Mouse (Mus musculus) erythroblast, embryonic 14.5 days (primary cell): Measurements from ENCODE around the gene Rnf169. TPM values are rescaled to one million over a fixed set of nuclear protein-coding genes. Genes with fewer than 3 reads are reported as not detected.

Experiments used
- H3K27me3 ChIP-seq: 2 replicates; pipeline ENCODE4 v1.6.1; 2012; ENCODE audit warnings: inconsistent platforms; ENCODE audit not compliant: control insufficient read depth
- H3K36me3 ChIP-seq: 2 replicates; pipeline ENCODE4 v1.6.1; 2012; ENCODE audit warnings: mild to moderate bottlenecking, inconsistent platforms; ENCODE audit not compliant: control insufficient read depth
- H3K4me1 ChIP-seq: 2 replicates; pipeline ENCODE4 v1.6.1; 2012; ENCODE audit warnings: inconsistent platforms; ENCODE audit not compliant: control insufficient read depth
- H3K4me3 ChIP-seq: replicated peaks from 2 replicates; pipeline ENCODE3; 2012; ENCODE audit warnings: moderate library complexity, mild to moderate bottlenecking, inconsistent platforms
- H3K9me3 ChIP-seq: 2 replicates; pipeline ENCODE4 v1.6.1; 2012; ENCODE audit warnings: low read length, inconsistent platforms, mixed read lengths; ENCODE audit not compliant: control insufficient read depth
- GATA1 ChIP-seq: IDR thresholded peaks from 2 replicates; pipeline ENCODE4 v1.6.1; 2012; ENCODE audit warnings: low read length, inconsistent platforms, mixed read lengths
- TAL1 ChIP-seq: IDR thresholded peaks from 3 replicates; pipeline ENCODE4 v1.6.1; 2012; ENCODE audit warnings: low read length, inconsistent platforms, mixed read lengths
- polyA plus RNA-seq: library from polyadenylated mRNA; stranded (reverse); fragments of >175 nt; gene quantifications from 2 replicates; pipeline ENCODE4 v1.2.3, GENCODE M21; 2012

Rnf169 gene
- polyA plus RNA-seq, 1 experiment = 0.08 TPM

GRCm38 (mm10) chr7:99935758-99936157 is 44.5 kb downstream of the Rnf169 start:
- Histone ChIP-seq H3K36me3 (peaks cover 41% of the 10 kb centered on the region), H3K4me1 (no peaks in the 10 kb centered on the region), H3K9me3 (no peaks in the 10 kb centered on the region), H3K4me3 (no peak overlapping the region), H3K27me3 (no peaks in the 10 kb centered on the region)
- TF ChIP-seq TAL1 = no peak
- no peak for TF ChIP-seq GATA1

- Histone ChIP-seq H3K4me1 (no peaks in the 10 kb centered on the region), H3K4me3 (no peak overlapping the region), H3K36me3 (peaks cover 46% of the 10 kb centered on the region), H3K27me3 (no peaks in the 10 kb centered on the region), H3K9me3 (no peaks in the 10 kb centered on the region)
- TF ChIP-seq GATA1 (no peak), TAL1 (no peak)
Observed at GRCm38 (mm10) chr7:99926916-99927714, 53.1 kb downstream of the Rnf169 start.

GRCm38 (mm10) chr7:99920416-99920815 is 59.8 kb downstream of the Rnf169 start:
- H3K36me3 ChIP-seq = peaks cover 19% of the 10 kb centered on the region
- H3K4me1 ChIP-seq = peaks cover 2% of the 10 kb centered on the region; the same call in 1 of the 2 replicates
- peaks cover 37% of the 10 kb centered on the region for H3K27me3 ChIP-seq
- TF ChIP-seq GATA1 (no peak), TAL1 (no peak)
- H3K4me3 ChIP-seq = no peak overlapping the region
- no peaks in the 10 kb centered on the region for H3K9me3 ChIP-seq

- Histone ChIP-seq H3K9me3 (no peaks in the 10 kb centered on the region), H3K27me3 (peaks cover 39% of the 10 kb centered on the region), H3K36me3 (peaks cover 14% of the 10 kb centered on the region), H3K4me3 (no peak overlapping the region), H3K4me1 (peaks cover 2% of the 10 kb centered on the region; the same call in 1 of the 2 replicates)
- TF ChIP-seq TAL1 (no peak), GATA1 (no peak)
Observed at GRCm38 (mm10) chr7:99919971-99920370, 60.3 kb downstream of the Rnf169 start.

GRCm38 (mm10) chr7:99919164-99919563 is 61.1 kb downstream of the Rnf169 start:
- H3K36me3 ChIP-seq = peaks cover 6% of the 10 kb centered on the region
- H3K4me3 ChIP-seq = no peak overlapping the region
- H3K27me3 ChIP-seq = peaks cover 46% of the 10 kb centered on the region
- H3K4me1 ChIP-seq = peaks cover 2% of the 10 kb centered on the region; the same call in 1 of the 2 replicates
- TF ChIP-seq TAL1 (no peak), GATA1 (no peak)
- no peaks in the 10 kb centered on the region for H3K9me3 ChIP-seq

GRCm38 (mm10) chr7:99917320-99917844 is 62.9 kb downstream of the Rnf169 start:
- Histone ChIP-seq H3K27me3 (peaks cover 51% of the 10 kb centered on the region), H3K4me3 (peak overlapping the region; percentile 8)
- TF ChIP-seq TAL1 (no peak), GATA1 (no peak)

GRCm38 (mm10) chr7:99916741-99917319 is 63.4 kb downstream of the Rnf169 start:
- TF ChIP-seq GATA1 = no peak
- TF ChIP-seq TAL1 = no peak
- Histone ChIP-seq H3K27me3 (peaks cover 51% of the 10 kb centered on the region), H3K4me1 (peaks cover 2% of the 10 kb centered on the region; the same call in 1 of the 2 replicates)

More at GRCm38 (mm10) chr7:99917320-99917844, 62.9 kb downstream of the Rnf169 start:
- Histone ChIP-seq H3K4me1 (peaks cover 2% of the 10 kb centered on the region; the same call in 1 of the 2 replicates), H3K9me3 (no peaks in the 10 kb centered on the region), H3K36me3 (no peaks in the 10 kb centered on the region; the same call in 1 of the 2 replicates)

GRCm38 (mm10) chr7:99915511-99915910 is 64.7 kb downstream of the Rnf169 start:
- no peaks in the 10 kb centered on the region for H3K36me3 ChIP-seq
- peaks cover 2% of the 10 kb centered on the region; the same call in 1 of the 2 replicates for H3K4me1 ChIP-seq
- no peak for TF ChIP-seq GATA1
- no peak for TF ChIP-seq TAL1
- peaks cover 51% of the 10 kb centered on the region for H3K27me3 ChIP-seq
- H3K9me3 ChIP-seq = no peaks in the 10 kb centered on the region
- H3K4me3 ChIP-seq = no peak overlapping the region

More at GRCm38 (mm10) chr7:99916741-99917319, 63.4 kb downstream of the Rnf169 start:
- Histone ChIP-seq H3K36me3 (no peaks in the 10 kb centered on the region), H3K9me3 (no peaks in the 10 kb centered on the region), H3K4me3 (no peak overlapping the region)

GRCm38 (mm10) chr7:99914316-99914715 is 65.9 kb downstream of the Rnf169 start:
- Histone ChIP-seq H3K27me3 (peaks cover 51% of the 10 kb centered on the region), H3K4me3 (no peak overlapping the region), H3K4me1 (peaks cover 2% of the 10 kb centered on the region; the same call in 1 of the 2 replicates), H3K9me3 (no peaks in the 10 kb centered on the region), H3K36me3 (no peaks in the 10 kb centered on the region)
- TF ChIP-seq TAL1 = no peak
- TF ChIP-seq GATA1 = no peak
